Mouse (Mus musculus): ENCODE results near the gene Mxra7. TPM values are rescaled to one million over a fixed set of nuclear protein-coding genes. Genes with fewer than 3 reads are reported as not detected.
A peak's percentile ranks its signal among the peaks of the same experiment; 100 is the strongest.
"Not testable (repeated sequence)": the region's sequence is repeated elsewhere in the genome, so short reads cannot be mapped to it uniquely, and the experiment has no call there.

Gene Mxra7
- total RNA-seq (2021), result 1 to 10 TPM; 5.2 to 8.2 TPM
- long read RNA-seq, experiment 1, transcript Mxra7-201 (4 exons, 2,063 nt), result major isoform, 9 of 13 reads
- long read RNA-seq, experiment 1, partial matches to known transcripts, result 0 of 13 reads
- long read RNA-seq, experiment 1, other reads (novel, unspliced or antisense), result 3 of 13 reads
- long read RNA-seq, experiment 2, partial matches to known transcripts, result 0 of 7 reads
- long read RNA-seq, experiment 2, other reads (novel, unspliced or antisense), result 3 of 7 reads

GRCm38 (mm10) chr11:116827534-116828165, at the start of gene Mxra7:
Mxra7 (minus strand) TSS chr11:116828046.
- peak; percentile 83 for DNase-seq (ENCODE audit: low spot score)

GRCm38 (mm10) chr11:116873987-116874386, 46.1 kb upstream of the Mxra7 start:
- DNase-seq (ENCODE audit: low spot score), result no peak

GRCm38 (mm10) chr11:116871538-116871937, 43.7 kb upstream of the Mxra7 start:
- no peak for DNase-seq (ENCODE audit: low spot score)

- DNase-seq (ENCODE audit: low spot score), result no peak
Observed at GRCm38 (mm10) chr11:116869641-116870040, 41.8 kb upstream of the Mxra7 start.

- DNase-seq (ENCODE audit: low spot score), result no peak
Observed at GRCm38 (mm10) chr11:116869223-116869622, 41.4 kb upstream of the Mxra7 start.

GRCm38 (mm10) chr11:116868129-116868528, 40.3 kb upstream of the Mxra7 start:
- DNase-seq (ENCODE audit: low spot score), result peak; percentile 69

- DNase-seq (ENCODE audit: low spot score), result no peak
Observed at GRCm38 (mm10) chr11:116865945-116866585, 38.2 kb upstream of the Mxra7 start.

GRCm38 (mm10) chr11:116864444-116864843, 36.6 kb upstream of the Mxra7 start:
- DNase-seq (ENCODE audit: low spot score), result no peak

- DNase-seq (ENCODE audit: low spot score), result no peak
Observed at GRCm38 (mm10) chr11:116857183-116857850, 29.5 kb upstream of the Mxra7 start.

- DNase-seq (ENCODE audit: low spot score), result no peak
Observed at GRCm38 (mm10) chr11:116854279-116854678, 26.4 kb upstream of the Mxra7 start.

- peak; percentile 98 for DNase-seq (ENCODE audit: low spot score)
Observed at GRCm38 (mm10) chr11:116853512-116853928, 25.7 kb upstream of the Mxra7 start.

- peak; percentile 97 for DNase-seq (ENCODE audit: low spot score)
Observed at GRCm38 (mm10) chr11:116852891-116853511, 25.2 kb upstream of the Mxra7 start, which contains the start of gene Srsf2. Srsf2 (minus strand) TSS chr11:116853094.

- peak; percentile 71 for DNase-seq (ENCODE audit: low spot score)
Observed at GRCm38 (mm10) chr11:116852291-116852890, 24.5 kb upstream of the Mxra7 start, which contains the start of gene Mfsd11. Mfsd11 (plus strand) TSS chr11:116852440.

- DNase-seq (ENCODE audit: low spot score), result peak; percentile 35
Observed at GRCm38 (mm10) chr11:116851576-116852290, 23.9 kb upstream of the Mxra7 start.

- no peak for DNase-seq (ENCODE audit: low spot score)
Observed at GRCm38 (mm10) chr11:116850833-116851477, 23.1 kb upstream of the Mxra7 start.

GRCm38 (mm10) chr11:116850085-116850484, 22.2 kb upstream of the Mxra7 start:
- DNase-seq (ENCODE audit: low spot score), result no peak

- no peak for DNase-seq (ENCODE audit: low spot score)
Observed at GRCm38 (mm10) chr11:116849587-116849986, 21.7 kb upstream of the Mxra7 start.

GRCm38 (mm10) chr11:116848877-116849178, 21.0 kb upstream of the Mxra7 start:
- DNase-seq (ENCODE audit: low spot score), result not testable (repeated sequence)

GRCm38 (mm10) chr11:116848086-116848876, 20.4 kb upstream of the Mxra7 start:
- no peak for DNase-seq (ENCODE audit: low spot score)
